Mouse (Mus musculus): ENCODE results near the gene Sun2. TPM values are rescaled to one million over a fixed set of nuclear protein-coding genes. Genes with fewer than 3 reads are reported as not detected.

Sun2 gene
- polyA plus RNA-seq, 2 experiments from 2014 or later: 12.7 to 14.3 TPM

- no peak for ATAC-seq
These were observed 21.5 kb downstream of the Sun2 start for GRCm38 (mm10) chr15:79720796-79721195.

- no peak for ATAC-seq
These were observed 22.1 kb downstream of the Sun2 start for GRCm38 (mm10) chr15:79720267-79720666.

GRCm38 (mm10) chr15:79716710-79717109, 25.6 kb downstream of the Sun2 start:
- no peak for ATAC-seq

GRCm38 (mm10) chr15:79715646-79716045, 26.7 kb downstream of the Sun2 start:
- ATAC-seq: no peak

- ATAC-seq: no peak
These were observed 34.0 kb downstream of the Sun2 start for GRCm38 (mm10) chr15:79708229-79708822.

- ATAC-seq: no peak
These were observed 35.6 kb downstream of the Sun2 start for GRCm38 (mm10) chr15:79706603-79707214.

- no peak for ATAC-seq
These were observed 44.7 kb downstream of the Sun2 start for GRCm38 (mm10) chr15:79697558-79698187.

- no peak for ATAC-seq
These were observed 45.3 kb downstream of the Sun2 start for GRCm38 (mm10) chr15:79697011-79697410.

GRCm38 (mm10) chr15:79696508-79696907, 45.8 kb downstream of the Sun2 start:
- ATAC-seq: no peak

- no peak for ATAC-seq
These were observed 46.8 kb downstream of the Sun2 start for GRCm38 (mm10) chr15:79695516-79695915.

- ATAC-seq: no peak
These were observed 47.8 kb downstream of the Sun2 start for GRCm38 (mm10) chr15:79694512-79694911.

GRCm38 (mm10) chr15:79693740-79694139, 48.6 kb downstream of the Sun2 start:
- peak; percentile 20 for ATAC-seq

GRCm38 (mm10) chr15:79692334-79692733, 50.0 kb downstream of the Sun2 start:
- no peak for ATAC-seq

- ATAC-seq: no peak
These were observed 51.3 kb downstream of the Sun2 start for GRCm38 (mm10) chr15:79691023-79691508.

GRCm38 (mm10) chr15:79690426-79691022, 51.8 kb downstream of the Sun2 start, which contains the start of gene Gtpbp1:
Gtpbp1 (plus strand) TSS chr15:79690845.
- peak; percentile 78 for ATAC-seq

GRCm38 (mm10) chr15:79689662-79690425, 52.5 kb downstream of the Sun2 start:
- no peak for ATAC-seq

GRCm38 (mm10) chr15:79688268-79688956, 53.9 kb downstream of the Sun2 start:
- ATAC-seq: no peak

- ATAC-seq: peak; percentile 58
These were observed 54.6 kb downstream of the Sun2 start, which contains the start of gene Josd1 for GRCm38 (mm10) chr15:79687646-79688267. Josd1 (minus strand) TSS chr15:79687919.

- no peak for ATAC-seq
These were observed 55.2 kb downstream of the Sun2 start for GRCm38 (mm10) chr15:79687175-79687574.

- no peak for ATAC-seq
These were observed 56.1 kb downstream of the Sun2 start for GRCm38 (mm10) chr15:79686046-79686869.
